In genomic region chr7:91934881-91935597, GRCm38 (mm10) we compare ENCODE assay signal across 12 mouse cellular contexts.
DNase-seq lines count a peak whose midpoint lies in the region; ATAC-seq and TF ChIP-seq lines count a peak whose summit lies in the region.
"Had no signal": no experiment of that assay in that cellular context is flagged by ENCODE, and none has a peak within 500 bp of the region (broad histone marks: within the 10 kb centered on the region; RNA-seq: fewer than 3 reads in every experiment).

No protein-coding gene starts in this region.

- no peaks in the 10 kb centered on the region for H3K36me3 ChIP-seq in forebrain, embryonic 14.5 days (ENCODE audit: control insufficient read depth, insufficient read depth, low read length)
- H3K36me3 ChIP-seq in forebrain, embryonic 10.5 days (replicated peaks) = no peaks in the 10 kb centered on the region
- no peaks in the 10 kb centered on the region for H3K36me3 ChIP-seq in midbrain, embryonic 13.5 days
- no peaks in the 10 kb centered on the region for H3K36me3 ChIP-seq in intestine, embryonic 15.5 days
- H3K36me3 ChIP-seq: stomach, embryonic 15.5 days had no signal

- no peak for TF ChIP-seq POLR2A in cortical plate, adult 2 months (IDR thresholded peaks at IDR 0.05; ENCODE audit: extremely low read depth, insufficient read depth, low read length)

- H3K27ac ChIP-seq in forebrain, embryonic 14.5 days (ENCODE audit: low read depth, low read length) = no peak overlapping the region
- no peak overlapping the region for H3K27ac ChIP-seq in forebrain, embryonic 10.5 days
- H3K27ac ChIP-seq in cortical plate, adult 2 months (ENCODE audit: insufficient read depth, low read length) = peak overlapping the region; percentile 35; the same call in 1 of the 2 replicates
- peak overlapping the region; percentile 84 for H3K27ac ChIP-seq in layer of hippocampus, adult 2 months
- H3K27ac ChIP-seq in midbrain, embryonic 13.5 days = no peak overlapping the region; the same call in 1 of the 2 replicates
- no peak overlapping the region for H3K27ac ChIP-seq in intestine, embryonic 15.5 days
- H3K27ac ChIP-seq: stomach, embryonic 15.5 days had no signal

- peak; percentile 55; the same call in 1 of the 2 replicates for ATAC-seq in forebrain, embryonic 14.5 days
- peak; percentile 78 for ATAC-seq in midbrain, embryonic 13.5 days
- no peak for ATAC-seq in intestine, embryonic 15.5 days
- ATAC-seq in megakaryocyte, adult 5-6 weeks (ENCODE audit: poor library complexity, severe bottlenecking) = no peak

- H3K4me3 ChIP-seq in forebrain, embryonic 14.5 days (ENCODE audit: low read depth, low read length) = no peak overlapping the region
- H3K4me3 ChIP-seq in forebrain, embryonic 10.5 days = no peak overlapping the region
- H3K4me3 ChIP-seq in cortical plate, adult 2 months (ENCODE audit: insufficient read depth, low read length) = no peak overlapping the region
- no peak overlapping the region; the same call in 1 of the 2 replicates for H3K4me3 ChIP-seq in layer of hippocampus, adult 2 months
- H3K4me3 ChIP-seq in midbrain, embryonic 13.5 days (replicated peaks) = no peak overlapping the region
- no peak overlapping the region for H3K4me3 ChIP-seq in intestine, embryonic 15.5 days (replicated peaks)
- H3K4me3 ChIP-seq: erythroblast, embryonic 14.5 days; stomach, embryonic 15.5 days had no signal

- no peaks in the 10 kb centered on the region for H3K4me1 ChIP-seq in forebrain, embryonic 14.5 days (ENCODE audit: control insufficient read depth, insufficient read depth, low read length)
- H3K4me1 ChIP-seq in forebrain, embryonic 10.5 days = 0 out of 2 replicates have a peak, but pooled peaks cover 3% of the 10 kb centered on the region
- H3K4me1 ChIP-seq in cortical plate, adult 2 months (ENCODE audit: control insufficient read depth, insufficient read depth, low read length) = peaks cover 1% of the 10 kb centered on the region; the same call in 1 of the 2 replicates
- H3K4me1 ChIP-seq in midbrain, embryonic 13.5 days (replicated peaks) = peaks cover 15% of the 10 kb centered on the region; the same call in 1 of the 2 replicates
- no peaks in the 10 kb centered on the region for H3K4me1 ChIP-seq in intestine, embryonic 15.5 days (replicated peaks)
- H3K4me1 ChIP-seq: stomach, embryonic 15.5 days had no signal

- WGBS in forebrain, embryonic 14.5 days = 72% methylated on average over 12 of the region's 12 CpGs
- WGBS in forebrain, embryonic 10.5 days = 84% methylated on average over 12 of the region's 12 CpGs
- WGBS in midbrain, embryonic 13.5 days = 62% methylated on average over 12 of the region's 12 CpGs
- WGBS in intestine, embryonic 15.5 days = 48% methylated on average over 12 of the region's 12 CpGs

- TF ChIP-seq CTCF in cortical plate, adult 2 months (IDR thresholded peaks at IDR 0.05; ENCODE audit: extremely low read depth, insufficient read depth, low read length) = no peak
- no peak for TF ChIP-seq CTCF in layer of hippocampus, adult 2 months (conservative IDR thresholded peaks at IDR 0.05)

- H3K27me3 ChIP-seq in forebrain, embryonic 14.5 days (replicated peaks; ENCODE audit: control insufficient read depth, insufficient read depth, low read length) = no peaks in the 10 kb centered on the region
- no peaks in the 10 kb centered on the region for H3K27me3 ChIP-seq in forebrain, embryonic 10.5 days (ENCODE audit: poor library complexity, severe bottlenecking)
- H3K27me3 ChIP-seq in midbrain, embryonic 13.5 days = no peaks in the 10 kb centered on the region
- no peaks in the 10 kb centered on the region for H3K27me3 ChIP-seq in intestine, embryonic 15.5 days (replicated peaks)
- H3K27me3 ChIP-seq: stomach, embryonic 15.5 days had no signal

- peak; percentile 14 for DNase-seq in forebrain, embryonic 14.5 days (ENCODE audit: low spot score)
- DNase-seq in forebrain, embryonic 10.5 days (ENCODE audit: extremely low spot score, low spot score) = no peak
- DNase-seq in layer of hippocampus, adult 2 months (ENCODE audit: low spot score in 2 of 2) = peak; percentile 69 to 83
- DNase-seq in lung, adult 18-20 months = no peak
- DNase-seq: B cell, adult 2 months; heart, adult 11 months had no signal

- no peak overlapping the region for H3K9ac ChIP-seq in forebrain, embryonic 14.5 days (ENCODE audit: low read length)
- no peak overlapping the region for H3K9ac ChIP-seq in midbrain, embryonic 13.5 days (replicated peaks)
- no peak overlapping the region for H3K9ac ChIP-seq in intestine, embryonic 15.5 days
- H3K9ac ChIP-seq: stomach, embryonic 15.5 days had no signal

- no peak overlapping the region for H3K4me2 ChIP-seq in forebrain, embryonic 14.5 days (ENCODE audit: low read length)
- H3K4me2 ChIP-seq in midbrain, embryonic 13.5 days (replicated peaks) = no peak overlapping the region
- H3K4me2 ChIP-seq in intestine, embryonic 15.5 days (replicated peaks) = no peak overlapping the region
- H3K4me2 ChIP-seq: stomach, embryonic 15.5 days had no signal

- H3K9me3 ChIP-seq in forebrain, embryonic 14.5 days (replicated peaks; ENCODE audit: control insufficient read depth, low read length) = no peaks in the 10 kb centered on the region
- H3K9me3 ChIP-seq in forebrain, embryonic 10.5 days = no peaks in the 10 kb centered on the region
- no peaks in the 10 kb centered on the region for H3K9me3 ChIP-seq in midbrain, embryonic 13.5 days
- no peaks in the 10 kb centered on the region for H3K9me3 ChIP-seq in intestine, embryonic 15.5 days
- H3K9me3 ChIP-seq: stomach, embryonic 15.5 days had no signal

Comparison
In these comparisons a context has a peak if more than half of its experiments do, and no peak if none do; other contexts are left out.
1. DNase-seq: peak in forebrain, embryonic 14.5 days (single experiment) and layer of hippocampus, adult 2 months (2 of 2); none in forebrain, embryonic 10.5 days (single experiment) and lung, adult 18-20 months (0 of 2).
2. ATAC-seq: peak in forebrain, embryonic 14.5 days (single experiment) and midbrain, embryonic 13.5 days (single experiment); none in intestine, embryonic 15.5 days (single experiment) and megakaryocyte, adult 5-6 weeks (single experiment).
3. H3K27ac ChIP-seq: peak in cortical plate, adult 2 months (single experiment) and layer of hippocampus, adult 2 months (single experiment); none in forebrain, embryonic 14.5 days (single experiment), forebrain, embryonic 10.5 days (single experiment), midbrain, embryonic 13.5 days (single experiment) and intestine, embryonic 15.5 days (single experiment).